Mouse (Mus musculus) naive thymus-derived CD4-positive, alpha-beta T cell, adult 5 months (primary cell): ENCODE data around the gene Chrnb1. TPM values are rescaled to one million over a fixed set of nuclear protein-coding genes. Genes with fewer than 3 reads are reported as not detected.

ENCODE experiments used
- polyA plus RNA-seq: library from polyadenylated mRNA; unstranded; fragments of 100-300 nt; shearing (Covaris generic); gene quantifications from one replicate; pipeline ENCODE4 v1.2.1, GENCODE M21; 2017

Chrnb1 gene
- 2.2 TPM for polyA plus RNA-seq

GRCm38 (mm10) chr11:69795168-69795982 lies at the start of gene Chrnb1:
TSS of gene Chrnb1 (minus strand) at chr11:69795943.

GRCm38 (mm10) chr11:69837952-69838713 lies 42.4 kb upstream of the Chrnb1 start, which contains the start of gene Tmem256:
TSS of gene Tmem256 (plus strand) at chr11:69838514.

DNA sequence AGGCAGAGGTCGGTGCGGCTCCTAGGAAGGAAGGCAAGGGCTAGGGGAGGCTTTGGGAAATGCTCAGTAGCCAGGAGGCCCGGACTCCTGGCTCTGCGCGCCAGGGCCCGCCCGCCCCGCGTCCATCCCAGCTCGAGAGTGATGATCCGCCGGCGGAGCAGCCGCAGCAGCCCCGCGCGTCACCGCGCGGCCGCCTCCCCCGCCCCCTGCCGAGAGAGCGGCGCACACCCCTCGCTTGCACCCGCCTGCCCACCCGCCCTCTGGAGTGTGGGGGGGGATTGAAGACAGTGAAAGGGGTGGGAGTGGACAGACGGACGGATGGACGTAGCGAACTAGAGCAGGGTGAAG lies 41.8 kb upstream of the Chrnb1 start, which contains the start of gene Nlgn2:
Gene Nlgn2, minus strand, starts transcription at position 181 of the 348 bp plus-strand sequence.

DNA sequence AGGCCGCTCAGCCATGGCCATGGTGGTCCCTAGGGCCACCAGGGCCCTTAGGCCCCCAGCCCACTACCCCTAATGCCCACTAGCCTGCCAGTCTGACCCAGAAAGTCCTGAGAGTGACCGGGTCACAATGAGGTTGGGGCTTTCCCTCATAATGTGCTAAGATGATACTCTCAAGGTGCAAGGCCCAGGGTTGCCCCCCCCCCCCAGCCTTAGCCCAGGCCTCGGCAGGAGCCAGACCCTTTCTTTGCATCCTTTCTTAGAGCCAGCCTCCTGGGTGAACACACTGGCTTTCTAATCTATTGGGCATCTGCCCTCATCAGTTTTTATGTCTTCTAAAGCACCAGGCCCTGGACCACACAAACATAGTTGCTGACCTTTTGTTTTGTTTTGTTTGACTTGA lies 26.3 kb upstream of the Chrnb1 start, which contains the start of gene Spem1:
Gene Spem1, minus strand, starts transcription at position 101 of the 400 bp plus-strand sequence.

GRCm38 (mm10) chr11:69818365-69818764 lies 22.6 kb upstream of the Chrnb1 start, which contains the start of gene Spem2:
TSS of gene Spem2 (minus strand) at chr11:69818465.

DNA sequence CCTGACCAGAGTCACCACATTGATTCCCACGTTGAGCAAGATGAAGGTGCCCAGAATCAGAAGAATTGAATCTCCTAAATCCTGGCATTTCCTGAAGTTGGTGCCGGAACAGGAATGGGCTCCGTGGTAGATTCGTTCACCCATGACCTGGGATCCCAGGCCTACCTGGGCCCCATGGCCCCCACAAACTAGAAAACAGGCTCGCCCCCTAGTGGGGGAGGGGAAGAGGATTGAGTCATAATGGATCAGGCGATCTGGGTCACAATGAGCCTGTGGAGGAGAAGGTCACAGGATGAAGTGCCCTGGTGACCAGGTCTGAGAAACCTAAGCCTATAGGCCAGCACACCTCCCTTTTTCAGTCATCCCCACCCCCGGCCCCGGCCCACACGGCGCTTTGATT lies 19.4 kb upstream of the Chrnb1 start, which contains the start of gene Gm39566:
Gene Gm39566, minus strand, starts transcription at position 144 of the 400 bp plus-strand sequence.

DNA sequence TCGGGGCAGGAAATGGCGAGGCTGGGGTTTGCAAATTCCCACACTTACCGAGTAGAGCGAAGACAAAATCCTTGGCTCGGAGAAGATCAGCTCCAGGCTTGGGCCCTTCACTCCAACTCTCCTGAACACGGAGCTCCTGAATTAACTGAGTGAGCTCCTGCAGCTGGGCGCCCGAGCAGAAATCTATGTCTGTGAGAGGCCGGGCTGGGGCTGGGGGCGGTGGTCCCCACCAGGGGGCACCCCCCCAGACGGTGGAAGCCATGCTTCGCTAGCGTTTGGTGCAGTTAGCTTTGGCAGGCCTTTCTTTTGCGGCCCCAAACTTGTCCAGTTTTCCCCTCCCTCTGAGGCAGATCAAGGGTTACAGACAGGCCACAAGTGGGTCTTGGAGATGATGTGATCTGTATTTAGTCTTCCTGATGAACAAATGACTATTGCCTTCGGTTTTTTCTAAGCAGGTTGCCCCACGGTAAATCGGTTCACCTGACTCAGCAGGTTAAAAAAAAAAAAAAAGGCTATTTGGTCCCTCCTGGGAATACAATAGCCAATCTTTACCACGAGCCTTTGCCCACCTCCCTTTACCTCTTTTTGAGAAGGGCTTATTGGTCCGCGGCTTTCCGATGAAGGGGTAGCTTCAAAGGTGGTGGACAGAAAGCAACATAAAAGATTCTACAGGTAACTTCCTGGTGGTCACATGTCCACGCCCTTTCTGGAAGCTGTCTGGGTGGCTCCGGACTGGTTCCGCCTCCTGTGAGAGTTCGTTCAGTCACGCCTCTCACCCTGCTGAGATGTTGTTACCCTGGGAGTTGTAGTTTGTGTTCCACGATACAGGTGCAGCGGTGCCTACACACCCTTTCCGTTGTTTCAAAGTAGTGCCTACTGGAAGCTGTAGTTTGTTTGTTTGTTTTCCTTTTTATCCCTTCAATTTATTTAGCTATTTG lies 9.5 kb upstream of the Chrnb1 start, which contains the start of gene Tmem102:
Gene Tmem102, minus strand, starts transcription at position 653 of the 938 bp plus-strand sequence.

GRCm38 (mm10) chr11:69801379-69801977 lies 5.7 kb upstream of the Chrnb1 start, which contains the start of gene Fgf11:
TSS of gene Fgf11 (minus strand) at chr11:69801857.

DNA sequence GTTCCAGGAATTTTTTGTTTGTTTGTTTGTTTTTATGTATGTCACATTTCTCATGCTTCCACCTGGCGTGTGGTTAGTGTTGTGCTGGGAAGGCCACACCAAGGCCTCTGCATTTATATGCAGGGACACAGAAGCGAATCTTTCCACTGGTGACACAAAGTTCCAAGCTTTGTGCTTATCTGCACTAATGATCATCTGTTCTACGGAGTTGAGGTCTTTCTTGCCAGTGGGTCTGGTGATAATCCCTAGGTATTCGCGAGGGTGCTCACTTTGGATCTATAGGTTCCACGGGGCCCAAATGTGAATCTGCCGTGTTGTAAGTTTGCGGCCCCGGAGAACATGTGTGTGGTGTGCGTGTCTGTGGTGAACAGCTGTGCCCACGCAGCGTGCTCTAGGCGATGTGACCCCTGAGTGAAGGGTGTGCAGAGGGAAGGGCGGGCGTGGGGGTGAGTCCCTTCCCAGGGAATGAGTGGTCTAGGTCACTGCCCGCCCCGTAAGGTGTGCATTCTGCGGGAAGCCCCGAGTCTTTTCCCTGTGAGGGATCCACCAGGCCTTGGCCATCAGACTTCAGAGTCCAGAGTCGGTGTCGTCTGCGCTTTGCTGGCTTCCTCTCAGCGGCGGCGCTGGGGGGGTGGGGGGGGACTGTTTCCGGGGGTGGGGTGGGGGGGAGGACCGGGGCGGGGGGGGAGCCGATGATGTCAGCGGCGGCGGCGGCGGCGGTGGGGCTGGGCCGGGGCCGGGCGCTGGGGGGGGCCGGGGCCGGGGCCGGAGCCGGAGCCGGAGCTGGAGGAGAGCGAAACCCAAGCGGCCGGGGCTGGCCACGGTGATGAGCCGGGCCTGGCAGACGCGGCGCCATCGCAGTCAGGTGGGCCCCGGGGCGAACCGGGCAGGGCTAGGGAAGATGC lies 30.3 kb downstream of the Chrnb1 start, which contains the start of gene Zbtb4:
Gene Zbtb4, plus strand, starts transcription at position 692 of the 905 bp plus-strand sequence.

DNA sequence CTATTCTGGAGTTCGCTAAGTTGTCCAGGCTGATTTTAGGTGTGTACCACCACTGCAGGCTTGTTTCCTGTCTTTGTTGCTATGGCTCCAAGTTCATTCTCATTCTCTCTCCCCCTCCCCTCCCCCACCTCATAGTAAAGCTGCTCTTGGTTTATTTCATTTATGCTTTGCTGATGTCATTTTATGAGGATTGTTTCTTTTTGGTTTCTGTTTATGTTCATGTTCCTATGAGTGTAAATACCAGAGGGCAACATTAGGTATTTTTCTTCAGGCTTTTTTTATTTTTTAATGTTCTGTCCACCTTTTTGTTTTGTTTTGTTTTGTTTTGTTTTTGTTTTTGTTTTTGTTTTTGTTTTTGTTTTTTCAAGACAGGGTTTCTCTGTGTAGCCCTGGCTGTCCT lies 33.9 kb downstream of the Chrnb1 start, which contains the start of gene Slc35g3:
Gene Slc35g3, minus strand, starts transcription at position 101 of the 400 bp plus-strand sequence.

DNA sequence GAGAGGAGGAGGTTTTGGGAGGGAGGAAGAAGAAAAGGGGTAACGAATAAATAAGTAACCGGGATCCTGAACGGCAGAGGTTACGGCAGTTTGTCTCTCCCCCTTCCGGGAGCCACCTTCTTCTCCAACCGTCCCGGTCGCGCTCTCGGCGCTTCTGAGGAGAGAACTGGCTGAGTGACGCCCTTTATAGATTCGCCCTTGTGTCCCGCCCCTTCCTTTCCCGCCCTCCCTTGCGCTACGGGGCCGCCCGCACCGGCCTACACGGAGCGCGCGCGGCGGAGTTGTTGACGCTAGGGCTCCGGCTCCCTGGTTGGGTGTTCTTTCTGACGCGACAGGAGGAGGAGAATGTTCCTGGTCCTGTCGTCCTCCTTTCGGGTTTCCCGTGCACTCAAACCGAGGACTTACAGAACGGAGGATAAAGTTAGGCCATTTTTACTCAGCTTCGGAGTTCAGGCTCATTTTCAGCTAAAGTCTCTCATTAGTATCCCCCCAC lies 37.2 kb downstream of the Chrnb1 start, which contains the start of gene Polr2a:
Gene Polr2a, minus strand, starts transcription at position 160 of the 493 bp plus-strand sequence.

Other genes with a start within 250 kb of the Chrnb1 start
- 0.02 TPM for gene Dnah2, start 246.8 kb downstream of the Chrnb1 start, polyA plus RNA-seq
- gene Efnb3, start 235.7 kb downstream of the Chrnb1 start, polyA plus RNA-seq = 0.11 TPM
- gene Wrap53, start 215.7 kb downstream of the Chrnb1 start, polyA plus RNA-seq = 14.9 TPM
- 212 TPM for gene Trp53, start 215.6 kb downstream of the Chrnb1 start, polyA plus RNA-seq
- not detected for gene Atp1b2, start 190.0 kb downstream of the Chrnb1 start, polyA plus RNA-seq
- not detected for gene Shbg, start 178.0 kb downstream of the Chrnb1 start, polyA plus RNA-seq
- not detected for gene Sat2, start 173.9 kb downstream of the Chrnb1 start, polyA plus RNA-seq
- 73.2 TPM for gene Fxr2, start 163.0 kb downstream of the Chrnb1 start, polyA plus RNA-seq
- not detected for gene Sox15, start 140.6 kb downstream of the Chrnb1 start, polyA plus RNA-seq
- gene Mpdu1, start 133.3 kb downstream of the Chrnb1 start, polyA plus RNA-seq = 49.4 TPM
- gene Cd68, start 129.8 kb downstream of the Chrnb1 start, polyA plus RNA-seq = 2.1 TPM
- 703 TPM for gene Eif4a1, start 123.5 kb downstream of the Chrnb1 start, polyA plus RNA-seq
- 41.7 TPM for gene Senp3, start 113.9 kb downstream of the Chrnb1 start, polyA plus RNA-seq
- not detected for gene Tnfsf13, start 110.2 kb downstream of the Chrnb1 start, polyA plus RNA-seq
- not detected for gene Tnfsf12, start 100.1 kb downstream of the Chrnb1 start, polyA plus RNA-seq
- not detected for gene Tnfsfm13, start 99.8 kb downstream of the Chrnb1 start, polyA plus RNA-seq
- 56.9 TPM for gene Polr2a, start 37.3 kb downstream of the Chrnb1 start, polyA plus RNA-seq
- not detected for gene Slc35g3, start 34.0 kb downstream of the Chrnb1 start, polyA plus RNA-seq
- 8.0 TPM for gene Zbtb4, start 30.0 kb downstream of the Chrnb1 start, polyA plus RNA-seq
- not detected for gene Fgf11, start 5.9 kb upstream of the Chrnb1 start, polyA plus RNA-seq
- gene Tmem102, start 9.7 kb upstream of the Chrnb1 start, polyA plus RNA-seq = not detected
- not detected for gene Gm39566, start 19.4 kb upstream of the Chrnb1 start, polyA plus RNA-seq
- gene Spem2, start 22.5 kb upstream of the Chrnb1 start, polyA plus RNA-seq = not detected
- not detected for gene Spem1, start 26.2 kb upstream of the Chrnb1 start, polyA plus RNA-seq
- gene Nlgn2, start 41.8 kb upstream of the Chrnb1 start, polyA plus RNA-seq = 0.09 TPM
- gene Tmem256, start 42.6 kb upstream of the Chrnb1 start, polyA plus RNA-seq = 27.8 TPM
- 18.0 TPM for gene Plscr3, start 50.4 kb upstream of the Chrnb1 start, polyA plus RNA-seq
- gene Tnk1, start 62.8 kb upstream of the Chrnb1 start, polyA plus RNA-seq = not detected
- not detected for gene Tmem95, start 82.1 kb upstream of the Chrnb1 start, polyA plus RNA-seq
- gene Kctd11, start 85.5 kb upstream of the Chrnb1 start, polyA plus RNA-seq = 0.51 TPM
- 615 TPM for gene Acap1, start 99.6 kb upstream of the Chrnb1 start, polyA plus RNA-seq
- gene 2810408A11Rik, start 105.0 kb upstream of the Chrnb1 start, polyA plus RNA-seq = 2.6 TPM
- gene Neurl4, start 105.1 kb upstream of the Chrnb1 start, polyA plus RNA-seq = 7.7 TPM
- 253 TPM for gene Gps2, start 117.9 kb upstream of the Chrnb1 start, polyA plus RNA-seq
- gene Eif5a, start 126.0 kb upstream of the Chrnb1 start, polyA plus RNA-seq = 965 TPM
- not detected for gene Ybx2, start 139.9 kb upstream of the Chrnb1 start, polyA plus RNA-seq
- gene Slc2a4, start 152.2 kb upstream of the Chrnb1 start, polyA plus RNA-seq = not detected
- gene Cldn7, start 168.8 kb upstream of the Chrnb1 start, polyA plus RNA-seq = not detected
- 31.4 TPM for gene Ctdnep1, start 185.2 kb upstream of the Chrnb1 start, polyA plus RNA-seq
- 47.8 TPM for gene Elp5, start 186.6 kb upstream of the Chrnb1 start, polyA plus RNA-seq
- gene Gabarap, start 195.2 kb upstream of the Chrnb1 start, polyA plus RNA-seq = 310 TPM
- 49.5 TPM for gene Phf23, start 199.8 kb upstream of the Chrnb1 start, polyA plus RNA-seq
- gene Dvl2, start 204.7 kb upstream of the Chrnb1 start, polyA plus RNA-seq = 27.2 TPM
- gene Acadvl, start 219.5 kb upstream of the Chrnb1 start, polyA plus RNA-seq = 87.7 TPM
- 2.4 TPM for gene Dlg4, start 221.0 kb upstream of the Chrnb1 start, polyA plus RNA-seq